Mouse (Mus musculus) embryo, embryonic 11.5 days (tissue): ENCODE measurements around the gene Serpine1.
"Not testable (repeated sequence)": the region's sequence is repeated elsewhere in the genome, so short reads cannot be mapped to it uniquely, and the experiment has no call there.

Experiments
- DNase-seq: peaks from one replicate; pipeline ENCODE4 v3.0.0-alpha.2; 2012; ENCODE audit warnings: low read depth, low spot score

The Serpine1 gene

GRCm38 (mm10) chr5:137072079-137072960 lies at the start of gene Serpine1:
Gene Serpine1, minus strand, starts transcription at chr5:137072268.
- peak; percentile 54 for DNase-seq

- no peak for DNase-seq
Observed at GRCm38 (mm10) chr5:137121280-137121679, 49.2 kb upstream of the Serpine1 start.

- DNase-seq: no peak
Observed at GRCm38 (mm10) chr5:137118878-137119277, 46.8 kb upstream of the Serpine1 start.

GRCm38 (mm10) chr5:137117994-137118393 lies 45.9 kb upstream of the Serpine1 start:
- DNase-seq: not testable (repeated sequence)

GRCm38 (mm10) chr5:137116987-137117386 lies 44.9 kb upstream of the Serpine1 start:
- no peak for DNase-seq

- peak; percentile 31 for DNase-seq
Observed at GRCm38 (mm10) chr5:137115866-137116847, 44.1 kb upstream of the Serpine1 start, which contains the start of gene Trim56. Gene Trim56, minus strand, starts transcription at chr5:137116209.

GRCm38 (mm10) chr5:137114891-137115561 lies 43.0 kb upstream of the Serpine1 start:
- no peak for DNase-seq

GRCm38 (mm10) chr5:137111542-137112408 lies 39.7 kb upstream of the Serpine1 start:
- DNase-seq: no peak

- DNase-seq: no peak
Observed at GRCm38 (mm10) chr5:137110863-137111262, 38.8 kb upstream of the Serpine1 start.

- DNase-seq: no peak
Observed at GRCm38 (mm10) chr5:137109941-137110593, 38.0 kb upstream of the Serpine1 start.

- DNase-seq: no peak
Observed at GRCm38 (mm10) chr5:137108111-137108510, 36.0 kb upstream of the Serpine1 start.

- no peak for DNase-seq
Observed at GRCm38 (mm10) chr5:137107670-137108069, 35.6 kb upstream of the Serpine1 start.

- DNase-seq: peak; percentile 81
Observed at GRCm38 (mm10) chr5:137107024-137107423, 35.0 kb upstream of the Serpine1 start.

GRCm38 (mm10) chr5:137106434-137106833 lies 34.4 kb upstream of the Serpine1 start:
- no peak for DNase-seq

- DNase-seq: no peak
Observed at GRCm38 (mm10) chr5:137103969-137104368, 31.9 kb upstream of the Serpine1 start.

GRCm38 (mm10) chr5:137102575-137103522 lies 30.8 kb upstream of the Serpine1 start:
- no peak for DNase-seq

- no peak for DNase-seq
Observed at GRCm38 (mm10) chr5:137102078-137102477, 30.0 kb upstream of the Serpine1 start.

GRCm38 (mm10) chr5:137100660-137101059 lies 28.6 kb upstream of the Serpine1 start:
- no peak for DNase-seq

GRCm38 (mm10) chr5:137098418-137098817 lies 26.4 kb upstream of the Serpine1 start:
- DNase-seq: no peak
